Mouse (Mus musculus) liver, embryonic 15.5 days (tissue): Measurements from ENCODE around the gene Msh5. TPM values are rescaled to one million over a fixed set of nuclear protein-coding genes. Genes with fewer than 3 reads are reported as not detected.

Source experiments
- ATAC-seq: fragments of 200-750 bp; cut with Nextera tagmentation; 2 replicates; pipeline ENCODE4 v1.8.0; 2017; ENCODE audit warnings: moderate number of reproducible peaks, mild to moderate bottlenecking, moderate library complexity; ENCODE audit not compliant: insufficient read depth
- H3K27ac ChIP-seq: fragments of 300-500 bp; sonication (generic); replicated peaks from 2 replicates; pipeline ENCODE4 v1.5.1; 2015; ENCODE audit warnings: mild to moderate bottlenecking, inconsistent platforms
- H3K27me3 ChIP-seq: fragments of 300-500 bp; sonication (generic); 2 replicates; pipeline ENCODE4 v1.6.1; 2015; ENCODE audit warnings: mild to moderate bottlenecking, inconsistent platforms
- H3K36me3 ChIP-seq: fragments of 300-500 bp; sonication (generic); replicated peaks from 2 replicates; pipeline ENCODE4 v1.6.1; 2015; ENCODE audit warnings: moderate library complexity, mild to moderate bottlenecking, inconsistent platforms
- H3K4me1 ChIP-seq: fragments of 300-500 bp; sonication (generic); replicated peaks from 2 replicates; pipeline ENCODE4 v1.6.1; 2015; ENCODE audit warnings: inconsistent platforms
- H3K4me2 ChIP-seq: fragments of 300-500 bp; sonication (generic); 2 replicates; pipeline ENCODE4 v1.6.1; 2015; ENCODE audit warnings: moderate library complexity, mild to moderate bottlenecking, inconsistent platforms
- H3K4me3 ChIP-seq: fragments of 300-500 bp; sonication (generic); replicated peaks from 2 replicates; pipeline ENCODE4 v1.5.1; 2015; ENCODE audit warnings: mild to moderate bottlenecking, inconsistent platforms
- H3K9ac ChIP-seq: fragments of 300-500 bp; sonication (generic); 2 replicates; pipeline ENCODE4 v1.6.1; 2015; ENCODE audit warnings: moderate library complexity, mild to moderate bottlenecking, inconsistent platforms
- H3K9me3 ChIP-seq: fragments of 300-500 bp; sonication (generic); replicated peaks from 2 replicates; pipeline ENCODE4 v1.6.1; 2016; ENCODE audit warnings: inconsistent platforms
- WGBS: fragments of 180-500 bp; shearing (Covaris S2); methylation state at CpG from one replicate; pipeline ENCODE4 v1.1.7; 2015; ENCODE audit warnings: mixed read lengths; ENCODE audit not compliant: insufficient replicate concordance; 5-methylcytosine and 5-hydroxymethylcytosine counted together
- polyA plus RNA-seq: library from polyadenylated mRNA; unstranded; fragments of >200 nt; fragmentation: Nextera tagmentation; extraction: Ambion mirVana; gene quantifications from 2 replicates; pipeline ENCODE4 v1.2.1, GENCODE M21; 2015

Msh5 gene
- polyA plus RNA-seq, 1 experiment from 2014 or later, result 4.3 TPM

DNA sequence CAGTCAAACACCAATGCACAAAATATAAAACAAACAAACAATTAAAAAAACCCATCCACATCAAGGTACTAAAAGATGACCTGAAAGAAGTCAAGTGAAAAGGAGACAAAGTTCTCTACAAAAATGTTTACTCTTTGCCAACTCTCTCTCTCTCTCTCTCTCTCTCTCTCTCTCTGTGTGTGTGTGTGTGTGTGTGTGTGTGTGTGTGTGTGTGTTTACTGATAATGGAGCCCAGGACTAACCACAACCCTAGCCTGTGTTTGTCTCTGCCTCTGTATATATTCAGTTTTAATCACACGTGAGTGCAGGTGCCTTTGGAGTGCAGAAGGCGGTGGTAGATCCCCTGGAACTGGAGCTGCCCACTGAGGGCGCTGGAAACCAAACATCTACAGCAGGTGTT lies 10.5 kb upstream of the Msh5 start:
- 23% methylated on average over 3 of the region's 3 CpGs for WGBS
- Histone ChIP-seq H3K4me3 (no peak overlapping the region), H3K9me3 (no peaks in the 10 kb centered on the region), H3K27ac (0 out of 2 replicates have a peak overlapping the region, but pooled peaks have one; percentile 3), H3K4me1 (peaks cover 71% of the 10 kb centered on the region), H3K36me3 (peaks cover 63% of the 10 kb centered on the region), H3K27me3 (peaks cover 16% of the 10 kb centered on the region; the same call in 1 of the 2 replicates), H3K9ac (no peak overlapping the region), H3K4me2 (no peak overlapping the region)
- ATAC-seq, result no peak

DNA sequence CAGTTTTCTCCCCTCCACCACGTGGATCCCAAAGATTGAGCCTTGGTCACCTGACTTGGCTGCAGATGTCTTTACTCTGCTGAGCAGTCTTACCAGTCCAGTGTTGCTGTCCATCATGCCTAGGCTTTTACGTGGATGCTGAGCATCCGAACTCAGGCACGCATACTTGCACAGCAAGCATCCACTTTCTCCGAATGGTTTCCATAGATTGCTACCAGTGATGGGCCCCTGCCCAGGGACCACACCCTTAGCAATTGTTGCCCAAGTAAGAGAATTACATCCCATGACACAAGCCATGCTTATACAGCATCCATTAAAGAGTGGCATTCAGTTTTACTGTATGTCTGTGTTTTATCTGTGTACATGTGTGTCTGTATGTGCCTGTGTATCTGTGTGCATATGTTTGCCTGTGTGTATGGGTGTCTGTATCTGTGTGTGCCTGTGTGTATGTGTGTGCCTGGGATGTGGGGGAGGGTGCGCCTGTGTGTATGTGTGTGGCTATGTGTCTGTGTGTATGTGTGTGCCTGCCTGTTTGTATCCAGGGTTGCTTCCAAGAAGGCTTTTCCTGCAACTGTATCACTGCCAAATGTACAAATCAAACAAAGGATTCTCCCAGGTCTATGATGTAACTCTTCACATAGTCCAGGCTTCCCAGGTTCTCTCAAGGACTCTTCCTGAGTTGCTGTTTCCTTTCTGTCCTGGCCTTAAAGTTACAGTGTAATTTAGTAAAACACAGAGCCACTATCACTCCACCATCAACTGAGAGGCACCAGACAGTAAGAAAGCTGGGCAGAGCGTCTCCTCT lies 9.3 kb upstream of the Msh5 start:
- no peak overlapping the region for H3K27ac ChIP-seq
- no peak overlapping the region for H3K4me2 ChIP-seq
- H3K9ac ChIP-seq, result no peak overlapping the region
- peaks cover 8% of the 10 kb centered on the region; the same call in 1 of the 2 replicates for H3K27me3 ChIP-seq
- no peaks in the 10 kb centered on the region for H3K9me3 ChIP-seq
- H3K4me1 ChIP-seq, result peaks cover 77% of the 10 kb centered on the region
- no peak for ATAC-seq
- H3K4me3 ChIP-seq, result no peak overlapping the region
- peaks cover 65% of the 10 kb centered on the region for H3K36me3 ChIP-seq
- 77% methylated on average over 7 of the region's 7 CpGs for WGBS

DNA sequence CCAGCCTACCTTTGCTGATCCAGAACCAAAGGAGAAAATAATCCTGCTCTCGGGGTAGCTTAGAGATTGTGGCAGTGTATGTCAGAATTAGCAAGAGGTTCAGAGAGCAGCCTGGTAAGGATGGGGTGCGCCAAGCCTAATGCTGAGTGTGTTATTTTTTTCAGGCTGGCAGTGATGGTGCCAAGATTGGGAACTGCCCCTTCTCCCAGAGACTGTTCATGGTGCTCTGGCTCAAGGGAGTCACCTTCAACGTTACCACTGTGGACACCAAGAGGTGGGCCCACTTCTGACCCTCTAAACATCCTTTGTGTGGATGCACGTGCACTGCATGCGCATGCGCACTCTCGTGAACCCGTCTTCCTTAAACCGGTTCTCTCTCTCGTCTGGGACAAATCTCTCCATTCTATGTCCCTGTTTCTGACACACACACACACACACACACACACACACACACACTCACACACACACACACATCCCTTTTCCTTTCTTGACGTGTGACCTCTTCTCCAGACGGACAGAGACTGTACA lies 5.8 kb upstream of the Msh5 start:
- Histone ChIP-seq H3K27me3 (no peaks in the 10 kb centered on the region), H3K9ac (peak overlapping the region; percentile 87), H3K4me2 (peak overlapping the region; percentile 98), H3K9me3 (no peaks in the 10 kb centered on the region), H3K36me3 (peaks cover 52% of the 10 kb centered on the region), H3K4me3 (peak overlapping the region; percentile 72), H3K4me1 (peaks cover 76% of the 10 kb centered on the region), H3K27ac (peak overlapping the region; percentile 91)
- no peak for ATAC-seq
- 81% methylated on average over 12 of the region's 12 CpGs for WGBS

DNA sequence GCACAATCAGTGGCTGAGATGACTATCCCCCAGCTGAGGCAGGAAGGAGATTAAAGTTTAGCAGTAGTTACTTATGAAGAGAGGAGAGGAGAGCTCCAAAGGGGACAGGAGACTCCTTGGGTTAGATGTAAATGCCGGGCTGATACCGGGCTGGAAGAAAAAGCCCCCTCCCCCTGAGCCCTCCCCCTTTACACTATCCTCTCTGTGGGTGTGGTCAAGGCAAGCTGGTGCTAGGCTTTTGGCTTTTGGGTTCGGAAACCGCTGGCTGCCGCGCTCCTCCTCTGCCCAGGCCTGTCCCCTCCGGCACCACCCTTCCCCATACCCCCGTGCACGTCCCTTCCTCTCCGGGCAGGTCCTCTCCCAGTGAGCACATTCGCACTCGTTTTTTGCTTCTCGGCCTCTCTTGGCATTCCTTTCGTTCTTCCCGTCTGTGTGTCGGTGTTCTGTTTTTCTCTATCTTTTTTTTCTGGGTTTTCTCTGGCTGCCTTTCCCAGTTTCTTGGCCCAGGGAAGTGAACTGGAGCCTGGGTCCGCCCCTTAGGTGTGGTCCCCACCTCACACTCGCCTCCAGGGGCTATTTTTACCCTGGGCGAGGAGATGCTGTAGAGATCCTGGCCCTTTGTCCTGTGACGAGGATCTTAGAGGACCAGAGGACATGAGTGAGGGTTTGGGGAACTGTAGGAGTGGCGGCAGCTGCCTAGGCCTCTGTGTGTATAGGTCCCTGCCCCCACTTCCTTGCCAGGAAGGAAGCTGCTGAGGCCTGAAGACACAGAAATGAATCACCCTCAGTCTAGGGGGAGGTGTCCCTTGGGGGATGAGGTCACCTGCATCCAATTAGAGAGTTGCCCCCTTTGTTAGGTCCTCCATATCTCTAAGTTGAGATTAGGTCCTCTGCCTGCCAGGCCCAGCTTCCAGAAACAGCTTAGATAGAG lies 4.9 kb upstream of the Msh5 start:
- peak overlapping the region; percentile 91 for H3K27ac ChIP-seq
- H3K4me3 ChIP-seq, result peak overlapping the region; percentile 72
- no peaks in the 10 kb centered on the region for H3K27me3 ChIP-seq
- H3K4me1 ChIP-seq, result peaks cover 81% of the 10 kb centered on the region
- 2% methylated on average over 21 of the region's 21 CpGs for WGBS
- peaks cover 45% of the 10 kb centered on the region for H3K36me3 ChIP-seq
- peak; percentile 44; the same call in 1 of the 2 replicates for ATAC-seq
- H3K4me2 ChIP-seq, result peak overlapping the region; percentile 98
- H3K9me3 ChIP-seq, result no peaks in the 10 kb centered on the region
- peak overlapping the region; percentile 87 for H3K9ac ChIP-seq

DNA sequence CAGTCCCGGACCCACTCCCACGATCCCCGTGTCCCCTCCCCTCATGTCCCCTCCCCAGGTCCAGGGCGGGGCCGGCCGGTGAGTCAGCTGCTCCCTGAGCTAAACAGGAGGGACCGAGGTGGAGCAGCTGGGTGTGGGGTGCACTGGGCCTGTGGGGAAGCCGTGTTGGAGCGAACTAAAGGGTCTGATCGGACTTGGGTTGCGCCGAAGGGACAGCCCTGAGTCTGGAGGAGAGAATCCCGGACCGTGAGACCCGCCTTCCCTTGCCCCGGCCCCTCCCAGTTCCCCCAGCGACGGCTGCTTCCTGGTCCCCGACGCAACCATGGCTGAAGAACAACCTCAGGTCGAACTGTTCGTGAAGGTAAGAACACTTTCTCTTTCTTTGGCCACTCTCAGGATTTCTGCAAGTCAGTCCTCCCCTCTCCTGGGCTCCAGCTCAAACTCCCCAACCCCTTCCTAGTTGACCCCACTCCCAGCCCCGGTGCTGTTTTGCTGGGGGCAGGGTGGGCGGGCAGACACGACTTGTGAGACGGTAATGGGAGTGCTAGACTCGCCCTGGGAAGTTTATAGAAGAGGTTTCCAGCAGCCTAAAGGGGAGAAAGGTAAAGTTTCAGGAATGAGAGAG lies 3.7 kb upstream of the Msh5 start:
- Histone ChIP-seq H3K9me3 (no peaks in the 10 kb centered on the region), H3K36me3 (peaks cover 33% of the 10 kb centered on the region), H3K4me2 (peak overlapping the region; percentile 98), H3K27ac (peak overlapping the region; percentile 91), H3K4me1 (peaks cover 82% of the 10 kb centered on the region), H3K4me3 (peak overlapping the region; percentile 72), H3K9ac (peak overlapping the region; percentile 87), H3K27me3 (no peaks in the 10 kb centered on the region)
- peak; percentile 23 for ATAC-seq
- WGBS, result under 1% methylated on average over 27 of the region's 27 CpGs

DNA sequence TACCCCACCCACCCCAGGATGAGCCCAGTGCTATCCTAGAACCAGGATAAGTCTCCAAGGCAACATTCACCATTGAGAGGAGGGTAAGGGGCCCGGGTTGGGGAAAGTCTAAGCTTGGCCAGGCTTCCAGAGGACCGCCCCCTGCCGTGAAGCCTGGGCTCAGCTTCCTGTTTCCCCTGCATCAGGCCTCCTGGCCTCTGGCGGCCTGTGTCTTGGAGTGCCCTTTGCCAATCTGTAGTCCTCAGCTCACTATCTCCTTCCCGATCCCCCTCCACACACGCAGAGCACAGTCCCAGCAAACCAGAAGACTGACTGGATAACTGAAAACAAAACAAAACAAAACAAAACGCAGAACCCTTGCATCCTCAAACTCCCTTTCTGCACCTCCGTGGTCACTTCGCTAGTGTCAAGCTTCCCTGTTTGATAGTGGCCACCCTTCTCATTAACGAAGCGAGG lies 3.0 kb upstream of the Msh5 start, which contains the start of gene Clic1:
Clic1 (plus strand) TSS at position 406 of the 456 bp plus-strand sequence.
- Histone ChIP-seq H3K27ac (peak within 1 kb of the TSS; percentile 91), H3K9ac (peak within 1 kb of the TSS; percentile 87), H3K4me1 (peaks cover 86% of the 10 kb centered on the region), H3K27me3 (no peaks in the 10 kb centered on the region), H3K9me3 (no peaks in the 10 kb centered on the region), H3K4me3 (peak within 1 kb of the TSS; percentile 72), H3K36me3 (peaks cover 27% of the 10 kb centered on the region), H3K4me2 (peak within 1 kb of the TSS; percentile 98)
- WGBS, result 1% methylated on average over 11 of the region's 11 CpGs
- no peak for ATAC-seq

GRCm38 (mm10) chr17:35048932-35049440 lies 2.4 kb upstream of the Msh5 start:
- peak overlapping the region; percentile 72; the same call in 1 of the 2 replicates for H3K4me3 ChIP-seq
- H3K9ac ChIP-seq, result 0 out of 2 replicates have a peak overlapping the region, but pooled peaks have one; percentile 12
- WGBS, result 32% methylated on average over 5 of the region's 5 CpGs

DNA sequence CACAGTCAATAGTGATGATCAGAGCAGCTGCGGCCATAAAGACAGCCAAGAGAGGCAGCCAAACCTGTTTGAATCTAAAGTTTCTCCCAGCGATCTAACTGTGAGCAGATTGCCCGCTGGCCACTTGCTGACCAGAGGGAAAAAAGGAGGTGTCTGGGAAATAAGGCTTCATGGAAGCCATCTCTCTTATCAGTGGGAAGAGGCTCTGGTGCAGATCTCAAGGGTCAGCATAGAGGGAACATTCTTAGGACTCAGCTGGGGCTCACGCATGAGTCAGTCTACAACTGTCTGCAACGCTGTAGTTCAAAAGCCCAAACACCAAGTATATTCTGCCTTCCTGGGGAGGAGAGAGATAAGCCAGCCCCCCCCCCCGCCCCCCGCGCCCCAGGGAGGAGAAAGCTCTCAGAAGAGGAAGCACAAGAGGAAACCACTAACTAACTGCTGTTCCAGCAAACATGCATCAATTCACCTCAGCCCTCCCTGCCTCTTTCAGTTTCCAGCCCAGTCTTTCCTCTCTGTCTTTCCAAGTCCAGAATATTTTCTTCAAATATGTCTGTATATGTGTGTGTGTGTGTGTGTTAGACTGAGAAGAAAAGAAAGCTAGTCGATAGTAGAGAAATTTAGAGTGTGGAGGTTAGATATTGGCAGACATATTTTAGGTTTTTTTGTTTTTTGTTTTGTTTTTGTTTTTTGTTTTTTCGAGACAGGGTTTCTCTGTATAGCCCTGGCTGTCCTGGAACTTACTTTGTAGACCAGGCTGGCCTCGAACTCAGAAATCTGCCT lies 1.8 kb upstream of the Msh5 start:
- Histone ChIP-seq H3K27me3 (no peaks in the 10 kb centered on the region), H3K4me2 (peak overlapping the region; percentile 98), H3K27ac (peak overlapping the region; percentile 91), H3K36me3 (peaks cover 14% of the 10 kb centered on the region), H3K4me3 (peak overlapping the region; percentile 37), H3K9me3 (no peaks in the 10 kb centered on the region), H3K4me1 (peaks cover 98% of the 10 kb centered on the region), H3K9ac (peak overlapping the region; percentile 51)
- 5% methylated on average over 11 of the region's 11 CpGs for WGBS
- ATAC-seq, result no peak

More at GRCm38 (mm10) chr17:35048932-35049440, 2.4 kb upstream of the Msh5 start:
- H3K27ac ChIP-seq, result peak overlapping the region; percentile 91
- H3K9me3 ChIP-seq, result no peaks in the 10 kb centered on the region
- peaks cover 92% of the 10 kb centered on the region for H3K4me1 ChIP-seq
- H3K27me3 ChIP-seq, result no peaks in the 10 kb centered on the region
- no peak for ATAC-seq
- H3K36me3 ChIP-seq, result peaks cover 21% of the 10 kb centered on the region
- H3K4me2 ChIP-seq, result peak overlapping the region; percentile 98

DNA sequence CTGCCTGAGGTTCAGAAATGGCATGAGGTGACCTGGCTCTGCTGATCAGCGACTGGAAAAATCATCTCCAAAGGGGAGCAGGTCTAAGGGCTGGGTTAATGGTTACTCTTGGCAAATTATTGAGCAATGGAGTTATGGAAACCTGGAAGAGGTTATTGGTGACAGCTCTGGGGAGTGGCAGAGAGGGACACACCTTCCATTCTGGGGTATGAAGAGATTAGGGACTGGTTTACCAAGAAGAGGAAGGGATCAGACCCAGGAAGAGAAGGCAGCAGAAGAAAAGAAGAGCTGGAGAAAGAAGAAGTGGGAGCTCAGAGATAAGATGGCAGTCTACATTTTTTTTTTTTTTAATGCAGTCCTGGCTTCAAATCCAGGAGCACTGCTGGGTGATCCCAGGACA lies 1.1 kb upstream of the Msh5 start:
- peak overlapping the region; percentile 91 for H3K27ac ChIP-seq
- H3K9ac ChIP-seq, result peak overlapping the region; percentile 51
- peaks cover 94% of the 10 kb centered on the region for H3K4me1 ChIP-seq
- H3K27me3 ChIP-seq, result no peaks in the 10 kb centered on the region
- 10% methylated on average over 1 of the region's 1 CpGs for WGBS
- H3K4me2 ChIP-seq, result peak overlapping the region; percentile 98
- H3K4me3 ChIP-seq, result peak overlapping the region; percentile 72
- ATAC-seq, result no peak
- no peaks in the 10 kb centered on the region for H3K9me3 ChIP-seq
- peaks cover 8% of the 10 kb centered on the region for H3K36me3 ChIP-seq
